Mouse (Mus musculus) erythroblast, embryonic 14.5 days (primary cell): ENCODE data around the gene Krtap5-1. TPM values are rescaled to one million over a fixed set of nuclear protein-coding genes. Genes with fewer than 3 reads are reported as not detected.
"Not testable (repeated sequence)": the region's sequence is repeated elsewhere in the genome, so short reads cannot be mapped to it uniquely, and the experiment has no call there.

ENCODE experiments used
- H3K27me3 ChIP-seq: 2 replicates; pipeline ENCODE4 v1.6.1; 2012; ENCODE audit warnings: inconsistent platforms; ENCODE audit not compliant: control insufficient read depth
- H3K36me3 ChIP-seq: 2 replicates; pipeline ENCODE4 v1.6.1; 2012; ENCODE audit warnings: mild to moderate bottlenecking, inconsistent platforms; ENCODE audit not compliant: control insufficient read depth
- H3K4me1 ChIP-seq: 2 replicates; pipeline ENCODE4 v1.6.1; 2012; ENCODE audit warnings: inconsistent platforms; ENCODE audit not compliant: control insufficient read depth
- H3K4me3 ChIP-seq: replicated peaks from 2 replicates; pipeline ENCODE3; 2012; ENCODE audit warnings: moderate library complexity, mild to moderate bottlenecking, inconsistent platforms
- H3K9me3 ChIP-seq: 2 replicates; pipeline ENCODE4 v1.6.1; 2012; ENCODE audit warnings: low read length, inconsistent platforms, mixed read lengths; ENCODE audit not compliant: control insufficient read depth
- GATA1 ChIP-seq: IDR thresholded peaks from 2 replicates; pipeline ENCODE4 v1.6.1; 2012; ENCODE audit warnings: low read length, inconsistent platforms, mixed read lengths
- TAL1 ChIP-seq: IDR thresholded peaks from 3 replicates; pipeline ENCODE4 v1.6.1; 2012; ENCODE audit warnings: low read length, inconsistent platforms, mixed read lengths
- polyA plus RNA-seq: library from polyadenylated mRNA; stranded (reverse); fragments of >175 nt; gene quantifications from 2 replicates; pipeline ENCODE4 v1.2.3, GENCODE M21; 2012

The Krtap5-1 gene
- polyA plus RNA-seq, 1 experiment, result not detected

DNA sequence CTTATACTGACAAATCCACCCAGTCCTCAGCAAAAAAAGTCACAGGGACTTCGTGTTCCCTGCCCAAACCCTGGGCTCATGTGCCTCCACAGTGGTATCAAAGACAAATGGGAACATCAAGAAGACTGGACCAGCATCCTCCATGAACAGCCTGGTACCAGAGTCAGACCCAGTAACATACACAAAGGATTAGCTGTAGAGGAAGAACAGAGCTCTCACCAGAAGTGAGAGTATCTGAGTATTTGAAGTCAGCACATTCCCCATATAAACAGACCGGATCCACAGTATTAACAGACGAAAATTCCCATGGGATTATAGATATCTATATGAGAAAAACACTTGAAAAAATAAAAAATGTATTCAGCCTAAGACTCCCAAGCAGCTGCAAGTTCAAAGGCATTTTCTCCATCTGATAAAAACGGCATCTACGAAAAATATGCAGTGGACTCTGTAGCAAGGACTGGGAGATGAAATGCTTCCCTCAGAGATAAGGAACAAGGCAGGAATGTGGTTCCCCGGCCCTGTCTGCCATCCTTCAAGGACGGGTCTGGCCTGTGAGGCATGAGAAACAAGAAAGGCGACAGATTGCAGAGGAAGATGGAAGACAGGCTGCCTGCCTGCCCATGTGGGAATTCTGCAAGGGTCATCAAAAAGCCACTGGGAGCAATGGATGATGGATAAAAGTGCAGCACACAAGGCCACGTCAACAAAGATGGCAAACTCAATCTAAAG lies 30.0 kb upstream of the Krtap5-1 start:
- H3K36me3 ChIP-seq, result no peaks in the 10 kb centered on the region
- TF ChIP-seq GATA1 (no peak), TAL1 (no peak)
- H3K4me3 ChIP-seq, result no peak overlapping the region
- H3K9me3 ChIP-seq, result no peaks in the 10 kb centered on the region
- H3K4me1 ChIP-seq, result peaks cover 17% of the 10 kb centered on the region
- H3K27me3 ChIP-seq, result no peaks in the 10 kb centered on the region

- Histone ChIP-seq H3K36me3 (no peaks in the 10 kb centered on the region), H3K9me3 (no peaks in the 10 kb centered on the region), H3K4me1 (no peaks in the 10 kb centered on the region), H3K4me3 (no peak overlapping the region), H3K27me3 (no peaks in the 10 kb centered on the region)
- TF ChIP-seq GATA1, result no peak
- no peak for TF ChIP-seq TAL1
These were observed 26.6 kb upstream of the Krtap5-1 start for GRCm38 (mm10) chr7:142323396-142324117.

DNA sequence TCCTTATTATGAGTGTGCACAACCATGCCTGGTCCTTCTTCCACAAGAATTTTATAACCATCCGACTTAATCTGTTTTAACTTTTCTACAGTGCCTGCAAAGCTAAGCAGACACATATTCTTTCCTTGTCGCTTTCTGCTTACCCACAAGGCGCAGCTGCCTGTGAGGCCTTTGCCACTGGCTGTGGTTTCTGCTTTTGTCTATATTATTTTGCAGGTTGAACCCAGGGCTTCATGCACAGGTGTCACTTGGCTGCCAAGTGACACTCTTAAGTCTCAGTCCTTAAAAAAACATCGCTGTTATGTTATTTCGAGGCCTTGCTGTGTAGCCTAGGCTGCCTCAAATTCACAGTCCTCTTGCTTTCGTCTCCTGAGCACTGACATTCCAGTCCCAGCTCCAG lies 25.7 kb upstream of the Krtap5-1 start:
- H3K4me1 ChIP-seq, result peaks cover 4% of the 10 kb centered on the region
- H3K9me3 ChIP-seq, result no peaks in the 10 kb centered on the region
- H3K4me3 ChIP-seq, result no peak overlapping the region
- TF ChIP-seq GATA1 (no peak), TAL1 (no peak)
- H3K27me3 ChIP-seq, result no peaks in the 10 kb centered on the region
- H3K36me3 ChIP-seq, result no peaks in the 10 kb centered on the region

GRCm38 (mm10) chr7:142321637-142322306 lies 24.9 kb upstream of the Krtap5-1 start:
- not testable (repeated sequence) for H3K36me3 ChIP-seq, H3K9me3 ChIP-seq, H3K27me3 ChIP-seq, H3K4me3 ChIP-seq, H3K4me1 ChIP-seq

GRCm38 (mm10) chr7:142320906-142321305 lies 24.0 kb upstream of the Krtap5-1 start:
- Histone ChIP-seq H3K4me1 (peaks cover 8% of the 10 kb centered on the region), H3K4me3 (no peak overlapping the region), H3K27me3 (no peaks in the 10 kb centered on the region), H3K36me3 (no peaks in the 10 kb centered on the region), H3K9me3 (no peaks in the 10 kb centered on the region)
- no peak for TF ChIP-seq GATA1
- TF ChIP-seq TAL1, result no peak

- Histone ChIP-seq H3K27me3 (no peaks in the 10 kb centered on the region), H3K36me3 (no peaks in the 10 kb centered on the region), H3K9me3 (no peaks in the 10 kb centered on the region), H3K4me1 (peaks cover 8% of the 10 kb centered on the region), H3K4me3 (no peak overlapping the region)
- no peak for TF ChIP-seq GATA1
- no peak for TF ChIP-seq TAL1
These were observed 22.2 kb upstream of the Krtap5-1 start for GRCm38 (mm10) chr7:142319124-142319523.

GRCm38 (mm10) chr7:142317216-142317615 lies 20.3 kb upstream of the Krtap5-1 start:
- peaks cover 8% of the 10 kb centered on the region for H3K4me1 ChIP-seq
- H3K27me3 ChIP-seq, result no peaks in the 10 kb centered on the region
- H3K9me3 ChIP-seq, result no peaks in the 10 kb centered on the region
- TF ChIP-seq TAL1 (no peak), GATA1 (no peak)
- no peaks in the 10 kb centered on the region for H3K36me3 ChIP-seq
- H3K4me3 ChIP-seq, result no peak overlapping the region

- Histone ChIP-seq H3K4me3 (no peak overlapping the region), H3K36me3 (no peaks in the 10 kb centered on the region), H3K9me3 (no peaks in the 10 kb centered on the region), H3K27me3 (no peaks in the 10 kb centered on the region), H3K4me1 (peaks cover 8% of the 10 kb centered on the region)
- TF ChIP-seq TAL1 (no peak), GATA1 (no peak)
These were observed 19.6 kb upstream of the Krtap5-1 start for GRCm38 (mm10) chr7:142316558-142316957.

DNA sequence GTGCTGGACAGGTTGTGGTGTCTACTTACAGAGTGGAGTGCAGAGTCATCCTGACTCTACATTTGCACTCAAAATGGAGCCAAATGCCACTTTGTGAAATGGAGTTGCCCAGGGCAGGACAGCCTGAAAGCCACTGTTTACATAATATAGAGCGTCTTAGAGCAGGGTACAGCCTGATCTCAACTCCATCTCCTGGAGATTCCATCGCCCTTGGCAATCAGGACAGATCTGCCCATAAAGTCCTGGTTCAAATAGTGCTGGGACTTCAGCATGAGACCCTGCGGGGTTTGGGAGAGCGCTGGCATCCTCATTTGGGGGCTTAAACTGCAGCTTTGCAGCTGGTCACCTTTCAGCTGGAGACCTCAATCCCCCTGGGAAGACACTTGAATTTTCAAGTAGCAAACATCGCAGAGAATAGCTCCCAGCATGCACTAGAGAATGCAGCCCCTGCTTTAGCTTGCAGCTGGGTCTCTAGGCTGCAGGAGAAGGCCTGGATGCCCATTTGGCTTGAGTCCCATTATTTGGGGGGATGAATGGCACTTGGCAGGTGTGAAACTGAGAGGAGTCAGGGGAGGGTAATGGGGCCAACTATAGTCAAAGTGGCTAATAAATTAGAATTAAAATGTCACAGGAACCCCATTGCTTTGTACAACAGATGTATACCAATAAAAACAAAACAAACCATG lies 17.8 kb upstream of the Krtap5-1 start:
- H3K4me3 ChIP-seq, result no peak overlapping the region
- H3K36me3 ChIP-seq, result no peaks in the 10 kb centered on the region
- peaks cover 8% of the 10 kb centered on the region for H3K4me1 ChIP-seq
- no peaks in the 10 kb centered on the region for H3K27me3 ChIP-seq
- no peaks in the 10 kb centered on the region for H3K9me3 ChIP-seq
- TF ChIP-seq GATA1 (no peak), TAL1 (no peak)

DNA sequence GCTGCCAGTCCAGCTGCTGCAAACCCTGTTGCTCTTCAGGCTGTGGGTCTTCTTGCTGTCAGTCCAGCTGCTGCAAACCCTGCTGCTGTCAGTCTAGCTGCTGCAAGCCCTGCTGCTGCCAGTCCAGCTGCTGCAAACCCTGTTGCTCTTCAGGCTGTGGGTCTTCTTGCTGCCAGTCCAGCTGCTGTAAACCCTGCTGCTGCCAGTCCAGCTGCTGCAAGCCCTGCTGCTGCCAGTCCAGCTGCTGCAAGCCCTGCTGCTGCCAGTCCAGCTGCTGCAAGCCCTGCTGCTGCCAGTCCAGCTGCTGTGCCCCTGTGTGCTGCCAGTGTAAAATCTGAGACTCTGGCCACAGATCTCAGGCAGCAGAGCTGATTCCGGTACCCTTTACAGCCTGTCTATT lies 7.0 kb upstream of the Krtap5-1 start:
- peaks cover 23% of the 10 kb centered on the region for H3K27me3 ChIP-seq
- not testable (repeated sequence) for H3K36me3 ChIP-seq, H3K4me1 ChIP-seq

More for the DNA sequence above, 7.0 kb upstream of the Krtap5-1 start:
- not testable (repeated sequence) for H3K4me3 ChIP-seq, H3K9me3 ChIP-seq
